Mouse (Mus musculus) embryonic facial prominence, embryonic 15.5 days (tissue): ENCODE measurements around the gene Ripk4. TPM values are rescaled to one million over a fixed set of nuclear protein-coding genes. Genes with fewer than 3 reads are reported as not detected.
A peak's percentile ranks its signal among the peaks of the same experiment; 100 is the strongest.

Experiments used
- ATAC-seq: fragments of 200-750 bp; cut with Nextera tagmentation; 2 replicates; pipeline ENCODE4 v1.8.0; 2017; ENCODE audit warnings: low read depth, moderate TSS enrichment; ENCODE audit not compliant: insufficient number of reproducible peaks, low FRiP score, low TSS enrichment
- H3K27ac ChIP-seq: fragments of 300-500 bp; sonication (generic); replicated peaks from 2 replicates; pipeline ENCODE4 v1.5.1; 2015; ENCODE audit warnings: mild to moderate bottlenecking, inconsistent platforms
- H3K27me3 ChIP-seq: fragments of 300-500 bp; sonication (generic); 2 replicates; pipeline ENCODE4 v1.6.1; 2015; ENCODE audit warnings: inconsistent platforms
- H3K36me3 ChIP-seq: fragments of 300-500 bp; sonication (generic); 2 replicates; pipeline ENCODE4 v1.6.1; 2015; ENCODE audit warnings: mild to moderate bottlenecking, inconsistent platforms
- H3K4me1 ChIP-seq: fragments of 300-500 bp; sonication (generic); 2 replicates; pipeline ENCODE4 v1.6.1; 2015; ENCODE audit warnings: inconsistent platforms
- H3K4me2 ChIP-seq: fragments of 300-500 bp; sonication (generic); replicated peaks from 2 replicates; pipeline ENCODE4 v1.6.1; 2015; ENCODE audit warnings: mild to moderate bottlenecking, inconsistent platforms
- H3K4me3 ChIP-seq: fragments of 300-500 bp; sonication (generic); replicated peaks from 2 replicates; pipeline ENCODE4 v1.5.1; 2015; ENCODE audit warnings: mild to moderate bottlenecking, inconsistent platforms
- H3K9ac ChIP-seq: fragments of 300-500 bp; sonication (generic); 2 replicates; pipeline ENCODE4 v1.6.1; 2015; ENCODE audit warnings: inconsistent platforms
- H3K9me3 ChIP-seq: fragments of 300-500 bp; sonication (generic); replicated peaks from 2 replicates; pipeline ENCODE4 v1.6.1; 2016; ENCODE audit warnings: inconsistent platforms
- WGBS: fragments of 180-500 bp; shearing (Covaris S2); methylation state at CpG from one replicate; pipeline ENCODE4 v1.1.7; 2015; 5-methylcytosine and 5-hydroxymethylcytosine counted together
- polyA plus RNA-seq: library from polyadenylated mRNA; unstranded; fragments of >200 nt; fragmentation: Nextera tagmentation; extraction: Ambion mirVana; gene quantifications from 2 replicates; pipeline ENCODE4 v1.2.1, GENCODE M21; 2015

Gene Ripk4
- polyA plus RNA-seq, 1 experiment from 2014 or later, result 29.1 TPM

- peaks cover 14% of the 10 kb centered on the region for H3K4me1 ChIP-seq
- H3K36me3 ChIP-seq, result no peaks in the 10 kb centered on the region
- peaks cover 53% of the 10 kb centered on the region for H3K27me3 ChIP-seq
- no peak overlapping the region for H3K27ac ChIP-seq
- WGBS, result 59% methylated on average over 2 of the region's 2 CpGs
- no peak overlapping the region for H3K4me3 ChIP-seq
- H3K9me3 ChIP-seq, result no peaks in the 10 kb centered on the region
- H3K4me2 ChIP-seq, result no peak overlapping the region
- ATAC-seq, result no peak
- H3K9ac ChIP-seq, result no peak overlapping the region
These were observed 1.0 kb upstream of the Ripk4 start for GRCm38 (mm10) chr16:97764626-97765025.

- no peak overlapping the region for H3K27ac ChIP-seq
- H3K9ac ChIP-seq, result no peak overlapping the region
- WGBS, result 7% methylated on average over 13 of the region's 13 CpGs
These were observed 378 bp upstream of the Ripk4 start for GRCm38 (mm10) chr16:97763990-97764340.

GRCm38 (mm10) chr16:97761782-97762181 is 1.8 kb downstream of the Ripk4 start:
- Histone ChIP-seq H3K4me1 (peaks cover 24% of the 10 kb centered on the region), H3K36me3 (no peaks in the 10 kb centered on the region), H3K9ac (0 out of 2 replicates have a peak overlapping the region, but pooled peaks have one; percentile 1), H3K4me2 (peak overlapping the region; percentile 61), H3K27ac (0 out of 2 replicates have a peak overlapping the region, but pooled peaks have one; percentile 55), H3K4me3 (peak overlapping the region; percentile 53), H3K9me3 (no peaks in the 10 kb centered on the region), H3K27me3 (peaks cover 53% of the 10 kb centered on the region)
- ATAC-seq, result no peak
- WGBS, result 44% methylated on average over 2 of the region's 2 CpGs

More at GRCm38 (mm10) chr16:97763990-97764340, 378 bp upstream of the Ripk4 start:
- Histone ChIP-seq H3K4me3 (peak overlapping the region; percentile 53), H3K9me3 (no peaks in the 10 kb centered on the region), H3K4me2 (peak overlapping the region; percentile 61), H3K36me3 (no peaks in the 10 kb centered on the region), H3K4me1 (peaks cover 14% of the 10 kb centered on the region), H3K27me3 (peaks cover 53% of the 10 kb centered on the region)
- ATAC-seq, result no peak

- Histone ChIP-seq H3K4me1 (peaks cover 24% of the 10 kb centered on the region), H3K9me3 (no peaks in the 10 kb centered on the region), H3K27ac (peak overlapping the region; percentile 60), H3K27me3 (peaks cover 34% of the 10 kb centered on the region), H3K4me3 (no peak overlapping the region), H3K36me3 (no peaks in the 10 kb centered on the region), H3K9ac (no peak overlapping the region), H3K4me2 (no peak overlapping the region; the same call in 1 of the 2 replicates)
- ATAC-seq, result no peak
- 20% methylated on average over 3 of the region's 3 CpGs for WGBS
These were observed 3.9 kb downstream of the Ripk4 start for GRCm38 (mm10) chr16:97759681-97760080.

GRCm38 (mm10) chr16:97758288-97758687 is 5.3 kb downstream of the Ripk4 start:
- Histone ChIP-seq H3K27me3 (peaks cover 20% of the 10 kb centered on the region), H3K36me3 (no peaks in the 10 kb centered on the region), H3K4me3 (no peak overlapping the region), H3K9me3 (no peaks in the 10 kb centered on the region), H3K9ac (no peak overlapping the region), H3K27ac (no peak overlapping the region), H3K4me1 (peaks cover 17% of the 10 kb centered on the region), H3K4me2 (no peak overlapping the region)
- ATAC-seq, result no peak
- 68% methylated on average over 2 of the region's 2 CpGs for WGBS

GRCm38 (mm10) chr16:97756460-97756859 is 7.1 kb downstream of the Ripk4 start:
- H3K4me3 ChIP-seq, result no peak overlapping the region
- no peaks in the 10 kb centered on the region for H3K36me3 ChIP-seq
- no peak overlapping the region for H3K27ac ChIP-seq
- H3K9ac ChIP-seq, result no peak overlapping the region
- ATAC-seq, result no peak
- no peak overlapping the region for H3K4me2 ChIP-seq
- H3K9me3 ChIP-seq, result no peaks in the 10 kb centered on the region
- H3K4me1 ChIP-seq, result peaks cover 13% of the 10 kb centered on the region; the same call in 1 of the 2 replicates
- H3K27me3 ChIP-seq, result peaks cover 5% of the 10 kb centered on the region
- 68% methylated on average over 2 of the region's 2 CpGs for WGBS

- Histone ChIP-seq H3K4me3 (no peak overlapping the region), H3K27me3 (no peaks in the 10 kb centered on the region), H3K36me3 (no peaks in the 10 kb centered on the region), H3K9ac (no peak overlapping the region), H3K9me3 (no peaks in the 10 kb centered on the region), H3K4me2 (no peak overlapping the region), H3K27ac (peak overlapping the region; percentile 52), H3K4me1 (peaks cover 13% of the 10 kb centered on the region; the same call in 1 of the 2 replicates)
- WGBS, result 72% methylated on average over 3 of the region's 3 CpGs
- no peak for ATAC-seq
These were observed 11.2 kb downstream of the Ripk4 start for GRCm38 (mm10) chr16:97752316-97752941.

GRCm38 (mm10) chr16:97751884-97752283 is 11.7 kb downstream of the Ripk4 start:
- peak; percentile 58; the same call in 1 of the 2 replicates for ATAC-seq

GRCm38 (mm10) chr16:97748421-97748820 is 15.2 kb downstream of the Ripk4 start:
- H3K4me3 ChIP-seq, result no peak overlapping the region

More at GRCm38 (mm10) chr16:97751884-97752283, 11.7 kb downstream of the Ripk4 start:
- 53% methylated on average over 8 of the region's 8 CpGs for WGBS
- Histone ChIP-seq H3K9me3 (no peaks in the 10 kb centered on the region), H3K4me3 (no peak overlapping the region), H3K9ac (no peak overlapping the region), H3K4me1 (peaks cover 8% of the 10 kb centered on the region; the same call in 1 of the 2 replicates), H3K27me3 (no peaks in the 10 kb centered on the region), H3K4me2 (no peak overlapping the region), H3K36me3 (no peaks in the 10 kb centered on the region; the same call in 1 of the 2 replicates), H3K27ac (peak overlapping the region; percentile 52)

GRCm38 (mm10) chr16:97738030-97738429 is 25.6 kb downstream of the Ripk4 start:
- Histone ChIP-seq H3K4me2 (no peak overlapping the region), H3K9ac (no peak overlapping the region), H3K27me3 (no peaks in the 10 kb centered on the region), H3K27ac (no peak overlapping the region), H3K4me1 (no peaks in the 10 kb centered on the region; the same call in 1 of the 2 replicates), H3K36me3 (no peaks in the 10 kb centered on the region), H3K9me3 (no peaks in the 10 kb centered on the region), H3K4me3 (no peak overlapping the region)
- WGBS, result 61% methylated on average over 6 of the region's 6 CpGs
- no peak for ATAC-seq

More at GRCm38 (mm10) chr16:97748421-97748820, 15.2 kb downstream of the Ripk4 start:
- H3K4me1 ChIP-seq, result peaks cover 8% of the 10 kb centered on the region; the same call in 1 of the 2 replicates
- no peak overlapping the region for H3K4me2 ChIP-seq
- no peaks in the 10 kb centered on the region; the same call in 1 of the 2 replicates for H3K36me3 ChIP-seq
- WGBS, result 76% methylated on average over 6 of the region's 6 CpGs
- H3K27ac ChIP-seq, result no peak overlapping the region
- H3K9me3 ChIP-seq, result no peaks in the 10 kb centered on the region
- H3K27me3 ChIP-seq, result no peaks in the 10 kb centered on the region
- no peak overlapping the region for H3K9ac ChIP-seq
- no peak for ATAC-seq

- no peak overlapping the region for H3K27ac ChIP-seq
- H3K9me3 ChIP-seq, result no peaks in the 10 kb centered on the region
- no peak overlapping the region for H3K9ac ChIP-seq
- H3K4me2 ChIP-seq, result no peak overlapping the region
- no peak overlapping the region for H3K4me3 ChIP-seq
- WGBS, result 65% methylated on average over 2 of the region's 2 CpGs
- no peak for ATAC-seq
- H3K27me3 ChIP-seq, result no peaks in the 10 kb centered on the region
- no peaks in the 10 kb centered on the region for H3K36me3 ChIP-seq
- no peaks in the 10 kb centered on the region; the same call in 1 of the 2 replicates for H3K4me1 ChIP-seq
These were observed 27.0 kb downstream of the Ripk4 start for GRCm38 (mm10) chr16:97736562-97736961.
